Mouse (Mus musculus) forebrain, embryonic 16.5 days (tissue): ENCODE measurements at regions not wholly inside any gene's neighbourhood (a gene's known extent, or its start where the extent isn't known, plus 50 kb on each side); places are given as distances from the start of the nearest gene placed in this dataset.

Experiments
- ATAC-seq: fragments of 200-750 bp; cut with Nextera tagmentation; 2 replicates; pipeline ENCODE4 v1.8.0; 2017; ENCODE audit warnings: mild to moderate bottlenecking, moderate library complexity
- H3K27ac ChIP-seq: fragments of 300-500 bp; sonication (generic); 2 replicates; pipeline ENCODE4 v1.5.1; 2014; ENCODE audit warnings: low read length, control low read depth
- H3K27me3 ChIP-seq: fragments of 300-500 bp; sonication (generic); replicated peaks from 2 replicates; pipeline ENCODE4 v1.6.1; 2014; ENCODE audit warnings: low read length; ENCODE audit not compliant: control insufficient read depth, insufficient read depth
- H3K36me3 ChIP-seq: fragments of 300-500 bp; sonication (generic); 2 replicates; pipeline ENCODE4 v1.6.1; 2014; ENCODE audit not compliant: control insufficient read depth, insufficient read depth
- H3K4me1 ChIP-seq: fragments of 300-500 bp; sonication (generic); replicated peaks from 2 replicates; pipeline ENCODE4 v1.6.1; 2014; ENCODE audit warnings: low read length; ENCODE audit not compliant: control insufficient read depth, insufficient read depth
- H3K4me2 ChIP-seq: fragments of 300-500 bp; sonication (generic); 2 replicates; pipeline ENCODE4 v1.6.1; 2014; ENCODE audit warnings: mild to moderate bottlenecking, low read length, control low read depth
- H3K4me3 ChIP-seq: fragments of 300-500 bp; sonication (generic); replicated peaks from 2 replicates; pipeline ENCODE4 v1.5.1; 2014; ENCODE audit warnings: mild to moderate bottlenecking, low read length, control low read depth
- H3K9ac ChIP-seq: fragments of 300-500 bp; sonication (generic); replicated peaks from 2 replicates; pipeline ENCODE4 v1.6.1; 2014; ENCODE audit warnings: low read depth, low read length, control low read depth
- H3K9me3 ChIP-seq: fragments of 300-500 bp; sonication (generic); 2 replicates; pipeline ENCODE4 v1.6.1; 2016; ENCODE audit warnings: low read length; ENCODE audit not compliant: control insufficient read depth
- WGBS: fragments of 180-500 bp; shearing (Covaris S2); extraction: QIAGEN DNeasy Blood & Tissue Kit; methylation state at CpG from one replicate; pipeline ENCODE4 v1.1.7; 2014; 5-methylcytosine and 5-hydroxymethylcytosine counted together

- Histone ChIP-seq H3K27me3 (no peaks in the 10 kb centered on the region), H3K9ac (no peak overlapping the region), H3K9me3 (no peaks in the 10 kb centered on the region), H3K36me3 (no peaks in the 10 kb centered on the region), H3K4me1 (no peaks in the 10 kb centered on the region), H3K4me3 (no peak overlapping the region), H3K27ac (no peak overlapping the region), H3K4me2 (no peak overlapping the region)
- WGBS = 25% methylated on average over 4 of the region's 4 CpGs
- ATAC-seq = no peak
Measured at GRCm38 (mm10) chr4:31760116-31760515, 203.8 kb upstream of the Map3k7 start.

GRCm38 (mm10) chr4:31762199-31762598 lies 201.7 kb upstream of the Map3k7 start:
- no peak for ATAC-seq
- Histone ChIP-seq H3K27ac (no peak overlapping the region), H3K4me3 (no peak overlapping the region), H3K9me3 (no peaks in the 10 kb centered on the region), H3K4me1 (no peaks in the 10 kb centered on the region), H3K27me3 (no peaks in the 10 kb centered on the region), H3K4me2 (no peak overlapping the region), H3K36me3 (no peaks in the 10 kb centered on the region), H3K9ac (no peak overlapping the region)
- 78% methylated on average over 7 of the region's 7 CpGs for WGBS

- H3K4me3 ChIP-seq = no peak overlapping the region
- no peak for ATAC-seq
- no peaks in the 10 kb centered on the region for H3K36me3 ChIP-seq
- H3K4me2 ChIP-seq = no peak overlapping the region
- no peaks in the 10 kb centered on the region for H3K9me3 ChIP-seq
- WGBS = 74% methylated on average over 6 of the region's 6 CpGs
- H3K4me1 ChIP-seq = no peaks in the 10 kb centered on the region
- H3K9ac ChIP-seq = no peak overlapping the region
- no peaks in the 10 kb centered on the region for H3K27me3 ChIP-seq
- no peak overlapping the region for H3K27ac ChIP-seq
Measured at GRCm38 (mm10) chr4:31768026-31768626, 195.8 kb upstream of the Map3k7 start.

GRCm38 (mm10) chr4:31769325-31769724 lies 194.6 kb upstream of the Map3k7 start:
- H3K27me3 ChIP-seq = no peaks in the 10 kb centered on the region
- H3K27ac ChIP-seq = no peak overlapping the region
- 90% methylated on average over 4 of the region's 4 CpGs for WGBS
- H3K36me3 ChIP-seq = no peaks in the 10 kb centered on the region
- no peaks in the 10 kb centered on the region for H3K4me1 ChIP-seq
- no peak overlapping the region for H3K9ac ChIP-seq
- H3K9me3 ChIP-seq = no peaks in the 10 kb centered on the region
- H3K4me2 ChIP-seq = no peak overlapping the region
- ATAC-seq = no peak
- H3K4me3 ChIP-seq = no peak overlapping the region

GRCm38 (mm10) chr4:31786284-31786683 lies 177.6 kb upstream of the Map3k7 start:
- H3K4me3 ChIP-seq = no peak overlapping the region
- no peaks in the 10 kb centered on the region for H3K36me3 ChIP-seq
- WGBS = 82% methylated on average over 1 of the region's 1 CpGs
- H3K4me1 ChIP-seq = no peaks in the 10 kb centered on the region
- no peaks in the 10 kb centered on the region for H3K27me3 ChIP-seq
- H3K9ac ChIP-seq = no peak overlapping the region
- H3K27ac ChIP-seq = no peak overlapping the region
- no peak for ATAC-seq
- no peaks in the 10 kb centered on the region for H3K9me3 ChIP-seq
- H3K4me2 ChIP-seq = no peak overlapping the region

GRCm38 (mm10) chr4:31817574-31818240 lies 146.2 kb upstream of the Map3k7 start:
- no peaks in the 10 kb centered on the region for H3K36me3 ChIP-seq
- H3K9ac ChIP-seq = no peak overlapping the region
- H3K27me3 ChIP-seq = no peaks in the 10 kb centered on the region
- no peak overlapping the region for H3K27ac ChIP-seq
- no peaks in the 10 kb centered on the region for H3K9me3 ChIP-seq
- H3K4me1 ChIP-seq = no peaks in the 10 kb centered on the region
- H3K4me2 ChIP-seq = no peak overlapping the region
- ATAC-seq = no peak
- H3K4me3 ChIP-seq = no peak overlapping the region
- 79% methylated on average over 3 of the region's 3 CpGs for WGBS

GRCm38 (mm10) chr4:31819521-31820259 lies 144.2 kb upstream of the Map3k7 start:
- no peaks in the 10 kb centered on the region for H3K9me3 ChIP-seq
- 67% methylated on average over 18 of the region's 18 CpGs for WGBS
- no peak overlapping the region for H3K9ac ChIP-seq
- H3K4me2 ChIP-seq = no peak overlapping the region
- no peaks in the 10 kb centered on the region for H3K36me3 ChIP-seq
- peak; percentile 23; the same call in 1 of the 2 replicates for ATAC-seq
- H3K4me1 ChIP-seq = peaks cover 3% of the 10 kb centered on the region; the same call in 1 of the 2 replicates
- no peak overlapping the region for H3K4me3 ChIP-seq
- H3K27ac ChIP-seq = no peak overlapping the region
- no peaks in the 10 kb centered on the region for H3K27me3 ChIP-seq

- ATAC-seq = peak; percentile 58
- no peaks in the 10 kb centered on the region for H3K36me3 ChIP-seq
- H3K4me3 ChIP-seq = peak overlapping the region; percentile 2; the same call in 1 of the 2 replicates
- H3K9me3 ChIP-seq = no peaks in the 10 kb centered on the region
- H3K27ac ChIP-seq = no peak overlapping the region
- peaks cover 3% of the 10 kb centered on the region; the same call in 1 of the 2 replicates for H3K4me1 ChIP-seq
- no peaks in the 10 kb centered on the region for H3K27me3 ChIP-seq
- H3K4me2 ChIP-seq = peak overlapping the region; percentile 45
- WGBS = 60% methylated on average over 19 of the region's 19 CpGs
- no peak overlapping the region for H3K9ac ChIP-seq
Measured at GRCm38 (mm10) chr4:31823574-31824348, 140.1 kb upstream of the Map3k7 start.
